Mouse (Mus musculus): ENCODE results near the gene Cux1. TPM values are rescaled to one million over a fixed set of nuclear protein-coding genes. Genes with fewer than 3 reads are reported as not detected.

Cux1 gene
- polyA plus RNA-seq (2012; rRNA removed) = 20.1 and 23.9 TPM in 2 replicates

GRCm38 (mm10) chr5:136567176-136568025 lies at the start of gene Cux1:
Gene Cux1 (minus strand): TSS chr5:136567490.

GRCm38 (mm10) chr5:136246452-136246838 lies 320.8 kb downstream of the Cux1 start, which contains the start of gene Sh2b2:
Gene Sh2b2 (minus strand): TSS chr5:136246556.

GRCm38 (mm10) chr5:136198474-136199391 lies 368.6 kb downstream of the Cux1 start, which contains the start of gene Prkrip1:
Gene Prkrip1 (minus strand): TSS chr5:136198963.

Other genes with a start within 250 kb of the Cux1 start
- gene Myl10, start 125.7 kb upstream of the Cux1 start, polyA plus RNA-seq (2012; rRNA removed) = 0.29 TPM in 1 of 2 replicates, not detected in the other

Data from stomach, adult 2 months (tissue).